Comparison of ENCODE assay signal across 10 mouse cellular contexts in genomic region chr6:137465253-137465652, GRCm38 (mm10).
DNase-seq lines count a peak whose midpoint lies in the region; ATAC-seq lines count a peak whose summit lies in the region.
"Had no signal": no experiment of that assay in that cellular context is flagged by ENCODE, and none has a peak within 500 bp of the region (broad histone marks: within the 10 kb centered on the region; RNA-seq: fewer than 3 reads in every experiment).

No protein-coding gene starts in this region.

- no peaks in the 10 kb centered on the region for H3K27me3 ChIP-seq in kidney, embryonic 14.5 days (ENCODE audit: control insufficient read depth, insufficient read depth, low read length)
- no peaks in the 10 kb centered on the region for H3K27me3 ChIP-seq in intestine, embryonic 15.5 days (replicated peaks)
- H3K27me3 ChIP-seq: megakaryocyte, embryonic 14.5 days had no signal

- no peak overlapping the region for H3K4me3 ChIP-seq in kidney, embryonic 14.5 days (ENCODE audit: low read length)
- no peak overlapping the region for H3K4me3 ChIP-seq in intestine, embryonic 15.5 days (replicated peaks)
- H3K4me3 ChIP-seq: erythroblast, embryonic 14.5 days; megakaryocyte, embryonic 14.5 days had no signal

- no peaks in the 10 kb centered on the region for H3K4me1 ChIP-seq in kidney, embryonic 14.5 days (ENCODE audit: control insufficient read depth, insufficient read depth, low read length)
- peaks cover 3% of the 10 kb centered on the region; the same call in 1 of the 2 replicates for H3K4me1 ChIP-seq in intestine, embryonic 15.5 days (replicated peaks)
- H3K4me1 ChIP-seq: megakaryocyte, embryonic 14.5 days had no signal

- H3K27ac ChIP-seq in kidney, embryonic 14.5 days (ENCODE audit: low read depth, low read length): no peak overlapping the region
- peak overlapping the region; percentile 67; the same call in 1 of the 2 replicates for H3K27ac ChIP-seq in intestine, embryonic 15.5 days

- no peak overlapping the region for H3K9ac ChIP-seq in kidney, embryonic 14.5 days (ENCODE audit: low read depth, low read length)
- H3K9ac ChIP-seq in intestine, embryonic 15.5 days: no peak overlapping the region

- no peaks in the 10 kb centered on the region for H3K36me3 ChIP-seq in kidney, embryonic 14.5 days (ENCODE audit: control insufficient read depth, insufficient read depth, low read length)
- no peaks in the 10 kb centered on the region for H3K36me3 ChIP-seq in intestine, embryonic 15.5 days

- DNase-seq in kidney, adult 11 months: peak; percentile 58
- DNase-seq in adrenal gland, postnatal 25 days: peak; percentile 52
- peak; percentile 62 to 78 for DNase-seq in gastrocnemius, adult 8-10 months (ENCODE audit: low spot score in 2 of 2)
- DNase-seq in lung, postnatal 10 days: peak; percentile 68
- DNase-seq in left cerebral cortex, adult 8-10 months (ENCODE audit: low spot score in 2 of 2): no peak
- no peak for DNase-seq in B cell, adult 2 months

- H3K4me2 ChIP-seq in kidney, embryonic 14.5 days (replicated peaks; ENCODE audit: low read depth, low read length): no peak overlapping the region
- H3K4me2 ChIP-seq in intestine, embryonic 15.5 days (replicated peaks): no peak overlapping the region

- no peaks in the 10 kb centered on the region for H3K9me3 ChIP-seq in kidney, embryonic 14.5 days (ENCODE audit: control insufficient read depth, low read length)
- H3K9me3 ChIP-seq in intestine, embryonic 15.5 days: no peaks in the 10 kb centered on the region

- 36% methylated on average over 2 of the region's 2 CpGs for WGBS in kidney, embryonic 14.5 days
- 34% methylated on average over 2 of the region's 2 CpGs for WGBS in intestine, embryonic 15.5 days

- ATAC-seq in kidney, embryonic 14.5 days (ENCODE audit: low FRiP score, low TSS enrichment): no peak
- ATAC-seq in intestine, embryonic 15.5 days: peak; percentile 54; the same call in 1 of the 2 replicates

Comparison
In these comparisons a context has a peak if more than half of its experiments do, and no peak if none do; other contexts are left out.
1. DNase-seq: peak in kidney, adult 11 months (single experiment), adrenal gland, postnatal 25 days (single experiment), gastrocnemius, adult 8-10 months (2 of 2) and lung, postnatal 10 days (single experiment); none in left cerebral cortex, adult 8-10 months (0 of 2) and B cell, adult 2 months (0 of 2).